Mouse (Mus musculus) A20 (cell line): Measurements from ENCODE around the gene Asxl1.

ENCODE experiments used
- DNase-seq: peaks from one replicate; pipeline ENCODE4 v3.0.0-alpha.2; 2011; ENCODE audit warnings: low read depth, low spot score

Gene Asxl1

GRCm38 (mm10) chr2:153411557-153411956, 65.9 kb downstream of the Asxl1 start:
- DNase-seq = no peak

GRCm38 (mm10) chr2:153412563-153412962, 66.9 kb downstream of the Asxl1 start:
- no peak for DNase-seq

- peak; percentile 47 for DNase-seq
These were observed 69.0 kb downstream of the Asxl1 start for GRCm38 (mm10) chr2:153414607-153415006.

GRCm38 (mm10) chr2:153417841-153418240, 72.2 kb downstream of the Asxl1 start:
- DNase-seq = no peak

- no peak for DNase-seq
These were observed 72.8 kb downstream of the Asxl1 start for GRCm38 (mm10) chr2:153418381-153418780.

- DNase-seq = no peak
These were observed 75.6 kb downstream of the Asxl1 start for GRCm38 (mm10) chr2:153421233-153421632.

- no peak for DNase-seq
These were observed 76.4 kb downstream of the Asxl1 start for GRCm38 (mm10) chr2:153422051-153422450.

GRCm38 (mm10) chr2:153423113-153423512, 77.5 kb downstream of the Asxl1 start:
- DNase-seq = no peak

GRCm38 (mm10) chr2:153424557-153424956, 78.9 kb downstream of the Asxl1 start:
- DNase-seq = peak; percentile 52

GRCm38 (mm10) chr2:153425124-153425844, 79.7 kb downstream of the Asxl1 start:
- DNase-seq = no peak

- DNase-seq = no peak
These were observed 80.5 kb downstream of the Asxl1 start for GRCm38 (mm10) chr2:153425998-153426670.

GRCm38 (mm10) chr2:153426931-153427330, 81.3 kb downstream of the Asxl1 start:
- no peak for DNase-seq

GRCm38 (mm10) chr2:153428485-153428884, 82.9 kb downstream of the Asxl1 start:
- no peak for DNase-seq

- DNase-seq = no peak
These were observed 84.9 kb downstream of the Asxl1 start for GRCm38 (mm10) chr2:153430571-153430970.

GRCm38 (mm10) chr2:153432492-153432891, 86.9 kb downstream of the Asxl1 start:
- no peak for DNase-seq

- no peak for DNase-seq
These were observed 88.2 kb downstream of the Asxl1 start for GRCm38 (mm10) chr2:153433859-153434258.

- DNase-seq = no peak
These were observed 89.5 kb downstream of the Asxl1 start for GRCm38 (mm10) chr2:153434880-153435831.

- no peak for DNase-seq
These were observed 91.1 kb downstream of the Asxl1 start for GRCm38 (mm10) chr2:153436641-153437305.

GRCm38 (mm10) chr2:153437306-153437659, 91.7 kb downstream of the Asxl1 start:
- no peak for DNase-seq

GRCm38 (mm10) chr2:153440755-153441154, 95.1 kb downstream of the Asxl1 start:
- DNase-seq = no peak

GRCm38 (mm10) chr2:153441228-153441627, 95.6 kb downstream of the Asxl1 start:
- no peak for DNase-seq

GRCm38 (mm10) chr2:153442720-153443119, 97.1 kb downstream of the Asxl1 start:
- DNase-seq = no peak
